Mouse (Mus musculus) stomach, embryonic 14.5 days (tissue): ENCODE results near the gene Gbx1. TPM values are rescaled to one million over a fixed set of nuclear protein-coding genes. Genes with fewer than 3 reads are reported as not detected.
A peak's percentile ranks its signal among the peaks of the same experiment; 100 is the strongest.

Experiments
- ATAC-seq: fragments of 200-750 bp; cut with Nextera tagmentation; 2 replicates; pipeline ENCODE4 v1.8.0; 2017; ENCODE audit warnings: low read depth, moderate TSS enrichment; ENCODE audit not compliant: insufficient number of reproducible peaks, insufficient read depth, low FRiP score
- H3K27ac ChIP-seq: fragments of 300-500 bp; sonication (generic); 2 replicates; pipeline ENCODE4 v1.5.1; 2014; ENCODE audit warnings: mild to moderate bottlenecking, low read length, moderate library complexity, mixed read lengths
- H3K27me3 ChIP-seq: fragments of 300-500 bp; sonication (generic); 2 replicates; pipeline ENCODE4 v1.6.1; 2014; ENCODE audit warnings: low read length, control low read depth, mixed read lengths; ENCODE audit not compliant: control insufficient read depth, insufficient read depth
- H3K36me3 ChIP-seq: fragments of 300-500 bp; sonication (generic); 2 replicates; pipeline ENCODE4 v1.6.1; 2014; ENCODE audit warnings: mild to moderate bottlenecking, control low read depth, low read length, moderate library complexity, mixed read lengths; ENCODE audit not compliant: control insufficient read depth, insufficient read depth
- H3K4me1 ChIP-seq: fragments of 300-500 bp; sonication (generic); 2 replicates; pipeline ENCODE4 v1.6.1; 2014; ENCODE audit warnings: low read length, control low read depth, mixed read lengths; ENCODE audit not compliant: control insufficient read depth, insufficient read depth
- H3K4me2 ChIP-seq: fragments of 300-500 bp; sonication (generic); replicated peaks from 2 replicates; pipeline ENCODE4 v1.6.1; 2014; ENCODE audit warnings: low read depth, low read length, control low read depth
- H3K4me3 ChIP-seq: fragments of 300-500 bp; sonication (generic); 2 replicates; pipeline ENCODE4 v1.5.1; 2014; ENCODE audit warnings: low read depth, low read length, control low read depth
- H3K9ac ChIP-seq: fragments of 300-500 bp; sonication (generic); replicated peaks from 2 replicates; pipeline ENCODE4 v1.6.1; 2014; ENCODE audit warnings: low read depth, mild to moderate bottlenecking, control low read depth, low read length, moderate library complexity, mixed read lengths
- H3K9me3 ChIP-seq: fragments of 300-500 bp; sonication (generic); 2 replicates; pipeline ENCODE4 v1.6.1; 2016; ENCODE audit warnings: low read depth, low read length, control low read depth; ENCODE audit not compliant: control insufficient read depth
- WGBS: fragments of 180-500 bp; shearing (Covaris S2); extraction: QIAGEN DNeasy Blood & Tissue Kit; methylation state at CpG from one replicate; pipeline ENCODE4 v1.1.7; 2014; 5-methylcytosine and 5-hydroxymethylcytosine counted together
- polyA plus RNA-seq: library from polyadenylated mRNA; unstranded; fragments of >200 nt; fragmentation: Nextera tagmentation; extraction: Ambion mirVana; gene quantifications from 2 replicates; pipeline ENCODE4 v1.2.1, GENCODE M21; 2014

Gene Gbx1
- polyA plus RNA-seq, 1 experiment from 2014 or later, result not detected

DNA sequence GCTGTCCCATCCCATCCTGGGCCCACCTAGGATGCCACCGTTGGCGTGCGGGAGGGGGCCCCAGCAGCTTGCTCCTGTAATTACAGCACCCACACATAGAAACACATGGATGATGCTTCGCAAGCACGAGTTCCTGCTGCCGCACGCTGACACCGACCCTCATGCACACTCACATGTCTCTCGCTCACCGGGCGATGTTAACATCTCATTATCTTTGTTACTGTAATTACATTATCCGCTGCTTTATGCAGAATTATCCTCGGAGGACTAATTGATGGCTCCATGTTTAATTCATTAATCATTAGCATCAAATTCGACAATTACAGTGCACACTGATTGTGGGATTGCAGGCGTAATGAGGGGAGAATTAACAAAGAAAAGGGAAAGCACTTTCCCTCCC lies 32.0 kb downstream of the Gbx1 start:
- WGBS, result 89% methylated on average over 15 of the region's 15 CpGs
- Histone ChIP-seq H3K9me3 (no peaks in the 10 kb centered on the region), H3K27me3 (no peaks in the 10 kb centered on the region), H3K36me3 (peaks cover 79% of the 10 kb centered on the region), H3K4me1 (no peaks in the 10 kb centered on the region), H3K4me3 (no peak overlapping the region), H3K4me2 (no peak overlapping the region), H3K27ac (no peak overlapping the region), H3K9ac (no peak overlapping the region)
- no peak for ATAC-seq

DNA sequence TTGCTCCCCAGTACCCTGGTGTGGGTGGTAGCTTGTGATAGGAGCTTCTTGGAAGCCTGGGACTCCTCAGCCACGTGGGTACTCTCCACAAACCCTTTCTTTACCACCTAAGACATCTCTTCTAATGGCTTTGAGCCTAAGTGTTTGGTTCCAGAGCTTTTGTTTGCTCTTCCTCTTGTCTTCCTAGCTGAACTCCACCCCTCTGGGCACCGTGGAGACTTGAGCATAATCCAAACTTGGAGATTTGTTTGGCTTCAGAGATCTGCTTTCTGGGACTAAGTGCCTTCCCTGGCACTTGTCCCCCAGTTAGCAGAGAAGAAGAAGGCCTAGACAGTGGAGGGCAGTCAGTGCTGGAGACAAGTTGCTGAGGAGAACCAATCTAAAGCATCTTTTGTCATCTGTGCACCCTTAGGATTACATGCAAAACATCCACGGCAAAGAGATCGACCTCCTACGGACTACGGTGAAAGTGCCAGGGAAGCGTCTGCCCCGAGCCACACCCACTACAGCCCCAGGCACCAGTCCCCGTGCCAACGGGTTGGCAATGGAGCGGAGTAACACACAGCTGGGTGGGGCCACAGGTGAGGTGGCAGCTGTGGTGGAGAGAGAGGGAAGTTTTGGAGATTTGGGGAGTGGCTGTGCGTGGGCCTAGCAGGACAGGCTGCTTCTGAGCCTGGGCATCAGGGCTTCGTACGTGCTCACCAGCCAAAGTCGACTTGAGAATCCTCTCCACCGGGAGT lies 34.3 kb downstream of the Gbx1 start:
- 87% methylated on average over 16 of the region's 16 CpGs for WGBS
- no peak for ATAC-seq
- Histone ChIP-seq H3K4me2 (no peak overlapping the region), H3K27me3 (no peaks in the 10 kb centered on the region), H3K9me3 (no peaks in the 10 kb centered on the region), H3K36me3 (peaks cover 85% of the 10 kb centered on the region), H3K27ac (no peak overlapping the region), H3K4me1 (no peaks in the 10 kb centered on the region), H3K4me3 (no peak overlapping the region), H3K9ac (no peak overlapping the region)

DNA sequence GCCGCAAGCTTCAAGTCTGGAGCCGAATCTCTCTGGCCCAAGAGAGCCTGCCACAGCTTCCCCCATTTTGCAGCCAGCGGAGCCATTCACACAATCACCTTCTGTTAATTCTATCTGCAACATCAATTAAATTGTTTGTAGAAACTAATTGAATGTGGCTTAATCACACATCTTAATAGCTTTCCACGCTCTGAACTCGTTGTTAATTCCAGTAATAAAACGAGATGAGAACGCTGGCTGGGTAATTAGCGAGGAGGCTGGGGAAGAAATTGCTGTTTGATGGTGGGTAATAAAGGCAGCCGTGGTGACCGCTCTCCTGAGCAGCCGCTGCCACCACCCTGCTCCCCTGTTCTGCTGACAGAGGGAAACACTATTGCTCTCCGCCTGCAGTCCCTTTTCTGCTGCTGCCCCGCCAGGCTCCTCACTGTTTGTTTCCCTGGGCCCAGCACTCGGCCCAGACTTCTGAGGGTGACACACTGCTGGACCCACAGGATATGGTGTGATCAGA lies 36.5 kb downstream of the Gbx1 start:
- H3K36me3 ChIP-seq, result peaks cover 77% of the 10 kb centered on the region
- no peak overlapping the region for H3K4me3 ChIP-seq
- WGBS, result 67% methylated on average over 14 of the region's 14 CpGs
- H3K27me3 ChIP-seq, result no peaks in the 10 kb centered on the region
- ATAC-seq, result no peak
- H3K4me2 ChIP-seq, result no peak overlapping the region
- no peaks in the 10 kb centered on the region for H3K9me3 ChIP-seq
- H3K4me1 ChIP-seq, result no peaks in the 10 kb centered on the region
- no peak overlapping the region for H3K9ac ChIP-seq
- no peak overlapping the region for H3K27ac ChIP-seq

GRCm38 (mm10) chr5:24486738-24487137 lies 40.3 kb downstream of the Gbx1 start:
- H3K27me3 ChIP-seq, result no peaks in the 10 kb centered on the region
- no peak overlapping the region for H3K27ac ChIP-seq
- H3K4me1 ChIP-seq, result peaks cover 7% of the 10 kb centered on the region
- no peak overlapping the region for H3K4me2 ChIP-seq
- H3K9ac ChIP-seq, result no peak overlapping the region
- no peak for ATAC-seq
- peaks cover 67% of the 10 kb centered on the region for H3K36me3 ChIP-seq
- H3K9me3 ChIP-seq, result no peaks in the 10 kb centered on the region
- WGBS, result 91% methylated on average over 5 of the region's 5 CpGs
- H3K4me3 ChIP-seq, result no peak overlapping the region

- no peaks in the 10 kb centered on the region for H3K27me3 ChIP-seq
- H3K4me2 ChIP-seq, result no peak overlapping the region
- H3K9ac ChIP-seq, result no peak overlapping the region
- no peaks in the 10 kb centered on the region for H3K9me3 ChIP-seq
- 3% methylated on average over 8 of the region's 8 CpGs for WGBS
- H3K4me3 ChIP-seq, result no peak overlapping the region
- no peak overlapping the region for H3K27ac ChIP-seq
- peaks cover 7% of the 10 kb centered on the region for H3K4me1 ChIP-seq
- ATAC-seq, result no peak
- peaks cover 63% of the 10 kb centered on the region for H3K36me3 ChIP-seq
Measured at GRCm38 (mm10) chr5:24486097-24486496, 40.9 kb downstream of the Gbx1 start.

GRCm38 (mm10) chr5:24484963-24485362 lies 42.0 kb downstream of the Gbx1 start:
- Histone ChIP-seq H3K27ac (no peak overlapping the region), H3K9me3 (no peaks in the 10 kb centered on the region), H3K4me3 (no peak overlapping the region), H3K4me2 (no peak overlapping the region), H3K36me3 (peaks cover 64% of the 10 kb centered on the region), H3K4me1 (peaks cover 7% of the 10 kb centered on the region), H3K27me3 (no peaks in the 10 kb centered on the region), H3K9ac (no peak overlapping the region)
- WGBS, result 46% methylated on average over 22 of the region's 22 CpGs
- no peak for ATAC-seq

DNA sequence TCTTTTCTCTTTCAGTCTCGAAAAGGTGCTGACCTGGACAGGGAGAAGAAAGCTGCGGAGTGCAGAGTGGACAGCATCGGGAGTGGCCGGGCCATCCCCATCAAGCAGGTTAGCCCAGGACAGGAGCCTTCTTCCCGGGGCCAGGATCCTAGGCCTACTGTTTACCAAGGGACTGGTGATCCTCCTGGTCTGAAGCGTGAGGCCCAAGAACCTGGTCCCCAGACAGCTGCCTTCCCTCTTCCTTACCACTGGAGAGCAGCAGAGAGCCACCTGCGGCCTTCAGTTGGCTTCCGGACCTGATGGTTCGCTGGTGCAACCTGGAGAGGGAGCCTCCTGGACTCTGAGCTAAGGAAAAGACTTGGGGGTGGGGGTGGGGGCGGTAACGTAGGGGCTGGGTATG lies 43.7 kb downstream of the Gbx1 start:
- Histone ChIP-seq H3K36me3 (peaks cover 64% of the 10 kb centered on the region), H3K27me3 (no peaks in the 10 kb centered on the region), H3K4me2 (no peak overlapping the region), H3K9ac (no peak overlapping the region), H3K27ac (no peak overlapping the region; the same call in 1 of the 2 replicates), H3K4me1 (peaks cover 7% of the 10 kb centered on the region), H3K9me3 (no peaks in the 10 kb centered on the region), H3K4me3 (no peak overlapping the region)
- 28% methylated on average over 11 of the region's 11 CpGs for WGBS
- peak; percentile 46; the same call in 1 of the 2 replicates for ATAC-seq

- no peak overlapping the region for H3K9ac ChIP-seq
- H3K4me1 ChIP-seq, result peaks cover 7% of the 10 kb centered on the region
- H3K4me2 ChIP-seq, result no peak overlapping the region
- no peaks in the 10 kb centered on the region for H3K27me3 ChIP-seq
- ATAC-seq, result peak; percentile 11; the same call in 1 of the 2 replicates
- no peaks in the 10 kb centered on the region for H3K9me3 ChIP-seq
- H3K4me3 ChIP-seq, result no peak overlapping the region
- H3K27ac ChIP-seq, result peak overlapping the region; percentile 27; the same call in 1 of the 2 replicates
- H3K36me3 ChIP-seq, result peaks cover 65% of the 10 kb centered on the region
- 56% methylated on average over 41 of the region's 41 CpGs for WGBS
Measured at GRCm38 (mm10) chr5:24482247-24483079, 44.5 kb downstream of the Gbx1 start.
